ENCODE assay signal across 10 mouse cellular contexts in genomic region chr6:149139471-149139870, GRCm38 (mm10). TPM values are rescaled to one million over a fixed set of nuclear protein-coding genes. Genes with fewer than 3 reads are reported as not detected.
DNase-seq lines count a peak whose midpoint lies in the region; ATAC-seq lines count a peak whose summit lies in the region.
"Had no signal": no experiment of that assay in that cellular context is flagged by ENCODE, and none has a peak within 500 bp of the region (broad histone marks: within the 10 kb centered on the region; RNA-seq: fewer than 3 reads in every experiment).

Gene Etfbkmt (plus strand): TSS chr6:149139849.

- peaks cover 26% of the 10 kb centered on the region for H3K4me1 ChIP-seq in kidney, embryonic 15.5 days
- H3K4me1 ChIP-seq in liver, embryonic 16.5 days (ENCODE audit: control insufficient read depth, low read depth, low read length): peaks cover 9% of the 10 kb centered on the region
- H3K4me1 ChIP-seq in midbrain, embryonic 11.5 days (ENCODE audit: control insufficient read depth, insufficient read depth, low read length): 0 out of 2 replicates have a peak, but pooled peaks cover 2% of the 10 kb centered on the region

- WGBS in kidney, embryonic 15.5 days: 80% methylated on average over 1 of the region's 1 CpGs
- WGBS in liver, embryonic 16.5 days (ENCODE audit: insufficient replicate concordance): 38% methylated on average over 1 of the region's 1 CpGs
- WGBS in midbrain, embryonic 11.5 days: 84% methylated on average over 1 of the region's 1 CpGs

- H3K27me3 ChIP-seq in kidney, embryonic 15.5 days: no peaks in the 10 kb centered on the region
- H3K27me3 ChIP-seq in liver, embryonic 16.5 days (ENCODE audit: control insufficient read depth, insufficient read depth, low read depth, low read length): no peaks in the 10 kb centered on the region
- no peaks in the 10 kb centered on the region for H3K27me3 ChIP-seq in midbrain, embryonic 11.5 days (ENCODE audit: control insufficient read depth, insufficient read depth, low read length)

- H3K27ac ChIP-seq in kidney, embryonic 15.5 days: no peak within 1 kb of the TSS
- H3K27ac ChIP-seq in liver, embryonic 16.5 days (ENCODE audit: low read length): no peak within 1 kb of the TSS
- no peak within 1 kb of the TSS for H3K27ac ChIP-seq in midbrain, embryonic 11.5 days (ENCODE audit: low read depth, low read length)

- no peak for DNase-seq in kidney, postnatal 25 days
- DNase-seq in adrenal gland, postnatal 4 days (ENCODE audit: low spot score in 2 of 2): no peak
- no peak for DNase-seq in heart, postnatal 10 days
- DNase-seq in spleen, adult 18-20 months: no peak
- DNase-seq in midbrain, embryonic 11.5 days (ENCODE audit: low spot score, missing footprints): no peak
- DNase-seq in cerebellum, adult 11-12 months: no peak
- DNase-seq: cerebellum, adult 8-10 months; kidney, adult 18-20 months had no signal

- no peaks in the 10 kb centered on the region for H3K9me3 ChIP-seq in kidney, embryonic 15.5 days (replicated peaks)
- H3K9me3 ChIP-seq in liver, embryonic 16.5 days (replicated peaks; ENCODE audit: control insufficient read depth, low read length): no peaks in the 10 kb centered on the region
- H3K9me3 ChIP-seq in midbrain, embryonic 11.5 days (ENCODE audit: control insufficient read depth, low read length): no peaks in the 10 kb centered on the region

- intact Hi-C loops in heart, postnatal 10 days (cut with DNase I): no loop called here

- H3K36me3 ChIP-seq in kidney, embryonic 15.5 days: peaks cover 6% of the 10 kb centered on the region
- H3K36me3 ChIP-seq in liver, embryonic 16.5 days (ENCODE audit: control insufficient read depth, insufficient read depth): no peaks in the 10 kb centered on the region
- no peaks in the 10 kb centered on the region for H3K36me3 ChIP-seq in midbrain, embryonic 11.5 days (ENCODE audit: control insufficient read depth, insufficient read depth, low read length)

- H3K9ac ChIP-seq in kidney, embryonic 15.5 days: no peak within 1 kb of the TSS
- H3K9ac ChIP-seq in liver, embryonic 16.5 days (ENCODE audit: low read depth, low read length): no peak within 1 kb of the TSS
- H3K9ac ChIP-seq in midbrain, embryonic 11.5 days (ENCODE audit: low read length): no peak within 1 kb of the TSS

- ATAC-seq in kidney, embryonic 15.5 days (replicated peaks; ENCODE audit: low FRiP score): no peak
- no peak for ATAC-seq in liver, embryonic 16.5 days (ENCODE audit: low read depth)
- no peak for ATAC-seq in midbrain, embryonic 11.5 days (ENCODE audit: low FRiP score)

- no peak within 1 kb of the TSS for H3K4me3 ChIP-seq in kidney, embryonic 15.5 days (replicated peaks)
- H3K4me3 ChIP-seq in liver, embryonic 16.5 days (ENCODE audit: low read depth, low read length): no peak within 1 kb of the TSS
- no peak within 1 kb of the TSS for H3K4me3 ChIP-seq in midbrain, embryonic 11.5 days (ENCODE audit: low read depth, low read length)

- H3K4me2 ChIP-seq in kidney, embryonic 15.5 days: no peak within 1 kb of the TSS
- H3K4me2 ChIP-seq in liver, embryonic 16.5 days (ENCODE audit: low read depth, low read length): no peak within 1 kb of the TSS
- H3K4me2 ChIP-seq in midbrain, embryonic 11.5 days: no peak within 1 kb of the TSS

RNA-seq across cellular contexts. Expression of gene Etfbkmt, which starts in this region (rescaled TPM):
- polyA plus RNA-seq in kidney, embryonic 15.5 days (2015; fragmentation: Nextera tagmentation; extraction: Ambion mirVana): 20.4 and 21.8 TPM in 2 replicates
- total RNA-seq in adrenal gland, postnatal 4 days (2021): 10 to 100 TPM; 15.6 to 16.4 TPM
- 10 to 100 TPM; 19.1 to 32.9 TPM for total RNA-seq in heart, postnatal 10 days (2021)
- 13.3 and 15.7 TPM in 2 replicates for polyA plus RNA-seq in liver, embryonic 16.5 days (2015; fragmentation: Nextera tagmentation; extraction: Ambion mirVana)
- 8.0 and 8.6 TPM in 2 replicates for polyA plus RNA-seq in midbrain, embryonic 11.5 days (2014; fragmentation: Nextera tagmentation; extraction: Ambion mirVana)
